Mouse (Mus musculus) regulatory T cell (primary cell): ENCODE data around the gene Mtrf1.
"Not testable (repeated sequence)": the region's sequence is repeated elsewhere in the genome, so short reads cannot be mapped to it uniquely, and the experiment has no call there.

ENCODE experiments used
- in situ Hi-C: fragments of 300-600 bp; cut with MboI, MseI; formaldehyde crosslinking; loops from one replicate; pipeline ENCODE4 v1.15.1; 2025; ENCODE audit warnings: high pct_unique_total_duplicates

Gene Mtrf1

DNA sequence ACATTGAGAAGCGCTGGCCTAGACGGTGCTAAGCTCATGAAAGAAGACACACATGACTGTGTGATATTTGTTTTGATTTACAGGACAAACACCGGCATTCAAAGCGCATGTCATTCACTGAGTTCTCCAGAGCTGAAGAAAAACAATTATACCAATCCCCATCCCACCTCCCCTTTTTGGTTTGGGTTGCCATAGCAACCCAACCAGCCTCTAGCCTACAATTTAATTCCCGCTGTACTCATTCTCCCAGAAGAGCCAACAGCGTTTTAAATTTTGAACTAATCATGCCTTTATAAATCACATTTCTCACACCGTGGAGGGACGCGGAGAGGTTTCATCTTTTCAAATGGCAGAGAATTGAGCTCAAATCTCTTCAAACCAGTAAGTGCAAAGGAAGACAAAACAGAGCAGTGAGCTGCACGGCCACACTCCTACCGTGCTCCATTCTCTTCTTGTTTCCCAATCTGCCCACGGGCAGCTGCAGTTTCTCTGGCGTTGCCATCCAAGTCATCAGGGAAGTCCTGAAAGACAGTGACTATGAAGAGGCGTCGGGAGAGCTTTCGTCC, 47.6 kb downstream of the Mtrf1 start:
- in situ Hi-C loops = no loop called here

DNA sequence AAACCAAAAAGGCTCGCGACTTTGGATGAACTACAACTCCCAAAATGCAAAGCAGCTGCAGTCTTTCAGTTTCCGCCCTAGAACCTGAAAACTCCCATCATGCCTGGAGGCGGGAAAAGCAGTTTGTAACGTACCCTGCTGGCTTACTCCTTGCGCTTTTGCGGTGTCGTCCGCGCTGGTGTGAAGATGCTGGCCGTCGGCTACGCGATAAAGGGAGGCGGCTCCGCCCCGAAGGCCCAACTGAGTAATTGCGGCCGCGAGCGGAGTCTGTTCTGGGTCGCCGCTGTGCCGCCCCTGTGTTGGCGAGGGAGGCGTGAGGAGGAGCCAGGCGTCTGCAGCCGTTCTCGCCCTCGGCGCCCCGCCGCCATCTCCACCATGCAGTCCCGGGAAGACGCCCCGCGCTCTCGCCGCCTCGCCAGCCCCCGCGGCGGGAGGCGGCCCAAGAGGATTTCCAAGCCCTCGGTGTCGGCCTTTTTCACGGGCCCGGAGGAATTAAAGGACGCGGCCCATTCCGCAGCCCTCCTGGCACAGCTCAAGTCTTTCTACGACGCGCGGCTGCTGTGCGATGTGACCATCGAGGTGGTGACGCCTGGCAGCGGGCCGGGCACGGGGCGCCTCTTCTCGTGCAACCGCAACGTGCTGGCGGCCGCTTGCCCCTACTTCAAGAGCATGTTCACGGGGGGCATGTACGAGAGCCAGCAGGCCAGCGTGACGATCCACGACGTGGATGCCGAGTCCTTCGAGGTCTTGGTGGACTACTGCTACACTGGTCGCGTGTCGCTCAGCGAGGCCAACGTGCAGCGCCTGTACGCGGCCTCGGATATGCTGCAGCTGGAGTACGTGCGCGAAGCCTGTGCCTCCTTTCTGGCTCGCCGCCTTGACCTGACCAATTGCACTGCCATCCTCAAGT, 54.4 kb downstream of the Mtrf1 start, which contains the start of gene Kbtbd6:
Gene Kbtbd6 (plus strand): TSS at position 155 of the 910 bp plus-strand sequence.
- in situ Hi-C loops = not testable (repeated sequence)

DNA sequence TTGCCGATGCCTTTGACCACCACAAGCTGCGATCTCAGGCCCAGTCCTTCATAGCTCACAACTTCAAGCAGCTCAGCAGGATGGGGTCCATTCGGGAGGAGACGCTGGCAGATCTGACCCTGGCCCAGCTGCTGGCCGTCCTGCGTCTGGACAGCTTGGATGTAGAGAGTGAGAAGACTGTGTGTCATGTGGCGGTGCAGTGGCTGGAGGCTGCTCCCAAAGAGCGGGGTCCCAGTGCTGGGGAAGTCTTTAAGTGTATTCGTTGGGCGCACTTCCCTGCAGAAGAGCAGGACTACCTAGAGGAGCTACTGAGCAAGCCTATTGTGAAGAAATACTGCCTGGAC, 55.0 kb downstream of the Mtrf1 start:
- in situ Hi-C loops = not testable (repeated sequence)

DNA sequence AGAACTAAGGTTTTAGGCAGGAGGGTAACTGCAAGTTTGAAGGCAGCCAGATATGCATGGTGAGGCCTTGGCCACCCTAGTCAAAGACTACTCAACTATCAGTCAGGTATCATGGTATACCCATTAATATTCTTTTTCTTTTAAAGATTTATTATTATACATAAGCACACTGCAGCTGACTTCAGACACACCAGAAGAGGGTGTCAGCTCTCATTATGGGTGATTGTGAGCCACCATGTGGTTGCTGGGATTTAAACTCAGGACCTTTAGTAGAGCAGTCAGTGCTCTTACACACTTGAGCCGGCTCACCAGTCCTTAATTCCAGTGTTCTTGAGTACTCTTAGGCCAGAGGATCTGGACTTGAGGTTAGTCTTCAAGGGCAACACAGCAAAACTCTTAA, 62.8 kb downstream of the Mtrf1 start:
- in situ Hi-C loops = no loop called here

DNA sequence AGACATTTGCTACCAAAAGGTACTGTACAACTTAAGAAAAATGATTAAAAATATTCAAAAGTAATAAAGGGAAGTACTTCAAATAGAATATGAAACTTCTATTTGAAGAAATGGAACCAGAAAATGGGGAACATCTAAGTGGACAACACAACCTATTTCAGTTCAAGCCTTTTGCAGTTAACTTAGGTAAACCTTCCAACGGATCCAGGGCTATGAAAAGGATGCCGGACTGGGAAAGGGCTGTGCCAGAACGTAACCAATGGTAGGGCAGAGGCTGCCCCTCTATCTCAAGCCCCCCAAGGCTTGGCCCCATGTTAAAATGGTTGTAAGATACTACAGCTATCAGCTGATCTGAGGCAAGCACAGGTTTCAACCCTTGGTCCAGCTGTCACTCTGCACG, 63.4 kb downstream of the Mtrf1 start:
- in situ Hi-C loops = no loop called here

DNA sequence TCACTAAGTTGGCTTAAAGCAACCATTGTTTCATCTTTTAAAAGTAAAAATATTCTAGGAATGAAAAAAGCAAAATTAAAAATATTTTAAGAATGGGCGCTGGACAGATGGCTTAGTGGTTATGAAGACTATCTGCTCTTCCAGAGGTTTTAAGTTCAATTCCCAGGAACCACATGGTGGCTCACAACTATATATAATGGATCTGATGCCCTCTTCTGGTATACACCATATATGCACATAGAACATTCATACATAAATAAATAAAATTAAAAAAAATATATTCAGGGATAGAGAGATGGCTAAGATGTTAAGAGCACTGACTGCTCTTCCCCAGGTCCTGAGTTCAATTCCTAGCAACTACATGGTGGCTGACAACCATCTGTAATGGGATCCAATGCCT, 68.1 kb downstream of the Mtrf1 start:
- in situ Hi-C loops = loop anchor here (5.0 kb wide), 1 partner anchor 73 kb away; the partner anchor contains the start of gene Naa16

DNA sequence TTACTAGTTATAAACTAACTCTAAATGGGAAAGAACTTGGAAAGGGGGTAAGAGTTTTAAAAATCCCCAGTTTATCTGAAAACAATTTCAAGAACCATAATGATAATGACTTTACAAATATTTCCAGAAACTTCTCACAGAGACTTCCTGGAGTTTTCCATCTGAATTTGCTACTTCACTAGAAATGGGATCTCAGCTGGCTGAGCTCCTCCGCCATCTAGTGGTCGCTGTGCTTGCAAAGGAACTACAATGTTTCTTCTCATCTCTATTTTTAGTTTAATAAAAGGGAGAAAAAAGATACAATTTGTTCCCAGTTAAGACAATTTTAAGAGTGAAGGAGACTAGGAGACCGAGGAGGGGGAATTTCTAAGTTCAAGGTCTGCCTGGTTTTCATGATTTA, 70.0 kb downstream of the Mtrf1 start:
- in situ Hi-C loops = loop anchor here (5.0 kb wide), 1 partner anchor 75 kb away; the partner anchor contains the start of gene Naa16
